Mouse (Mus musculus) MEL-GATA-1-ER (cell line): Measurements from ENCODE around the gene Akip1.

Experiments
- DNase-seq: peaks from one replicate; pipeline ENCODE4 v3.0.0-alpha.2; 2012; ENCODE audit warnings: low read depth; ENCODE audit errors: extremely low read depth

The Akip1 gene

GRCm38 (mm10) chr7:109703190-109704015 lies at the start of gene Akip1, which contains the start of gene St5:
Gene Akip1 (plus strand): TSS chr7:109703690.
Gene St5 (minus strand): TSS chr7:109703605.
- DNase-seq: peak; percentile 82

GRCm38 (mm10) chr7:109654871-109655270 lies 48.6 kb upstream of the Akip1 start:
- no peak for DNase-seq

GRCm38 (mm10) chr7:109657884-109658283 lies 45.6 kb upstream of the Akip1 start:
- no peak for DNase-seq

- DNase-seq: no peak
Observed at GRCm38 (mm10) chr7:109659278-109659677, 44.2 kb upstream of the Akip1 start.

GRCm38 (mm10) chr7:109662626-109663025 lies 40.9 kb upstream of the Akip1 start:
- DNase-seq: no peak

GRCm38 (mm10) chr7:109666664-109667063 lies 36.8 kb upstream of the Akip1 start:
- DNase-seq: no peak

- DNase-seq: no peak
Observed at GRCm38 (mm10) chr7:109669426-109670170, 33.9 kb upstream of the Akip1 start.

GRCm38 (mm10) chr7:109671581-109672471 lies 31.7 kb upstream of the Akip1 start:
- DNase-seq: no peak

GRCm38 (mm10) chr7:109674944-109675628 lies 28.4 kb upstream of the Akip1 start:
- no peak for DNase-seq

GRCm38 (mm10) chr7:109680284-109680683 lies 23.2 kb upstream of the Akip1 start:
- no peak for DNase-seq

GRCm38 (mm10) chr7:109680879-109681278 lies 22.6 kb upstream of the Akip1 start:
- DNase-seq: no peak

- DNase-seq: no peak
Observed at GRCm38 (mm10) chr7:109686585-109687128, 16.8 kb upstream of the Akip1 start.

GRCm38 (mm10) chr7:109690101-109690500 lies 13.4 kb upstream of the Akip1 start:
- no peak for DNase-seq

GRCm38 (mm10) chr7:109690961-109691360 lies 12.5 kb upstream of the Akip1 start:
- DNase-seq: no peak

GRCm38 (mm10) chr7:109694576-109695338 lies 8.7 kb upstream of the Akip1 start:
- DNase-seq: no peak

- DNase-seq: no peak
Observed at GRCm38 (mm10) chr7:109695339-109695726, 8.2 kb upstream of the Akip1 start.

GRCm38 (mm10) chr7:109700213-109700612 lies 3.3 kb upstream of the Akip1 start:
- peak; percentile 20 for DNase-seq

- no peak for DNase-seq
Observed at GRCm38 (mm10) chr7:109702721-109703120, 769 bp upstream of the Akip1 start.

GRCm38 (mm10) chr7:109704016-109704377 lies 507 bp downstream of the Akip1 start:
- DNase-seq: peak; percentile 27

- DNase-seq: no peak
Observed at GRCm38 (mm10) chr7:109704461-109704860, 971 bp downstream of the Akip1 start.
